In genomic region chr3:55847115-55847514, GRCm38 (mm10) we compare ENCODE assay signal across 25 mouse cellular contexts.
DNase-seq lines count a peak whose midpoint lies in the region; ATAC-seq lines count a peak whose summit lies in the region.
"Had no signal": no experiment of that assay in that cellular context is flagged by ENCODE, and none has a peak within 500 bp of the region (broad histone marks: within the 10 kb centered on the region; RNA-seq: fewer than 3 reads in every experiment).

No protein-coding gene starts in this region.

- H3K9ac ChIP-seq in hindbrain, embryonic 16.5 days (ENCODE audit: low read depth, low read length): no peak overlapping the region
- H3K9ac ChIP-seq in hindbrain, embryonic 14.5 days: no peak overlapping the region
- H3K9ac ChIP-seq: embryonic facial prominence, embryonic 12.5 days; forebrain, embryonic 13.5 days; forebrain, embryonic 15.5 days; forebrain, postnatal 0 days had no signal

- 0 out of 2 replicates have a peak, but pooled peaks have one; percentile 11 for ATAC-seq in hindbrain, embryonic 16.5 days
- ATAC-seq in hindbrain, embryonic 14.5 days (ENCODE audit: low FRiP score): no peak
- ATAC-seq in common myeloid progenitor, adult 5-6 weeks (replicated peaks; ENCODE audit: low read depth, poor library complexity, severe bottlenecking): 0 out of 2 replicates have a peak, but pooled peaks have one; percentile 18
- peak; percentile 18; the same call in 1 of the 2 replicates for ATAC-seq in megakaryocyte, adult 5-6 weeks (ENCODE audit: poor library complexity, severe bottlenecking)
- ATAC-seq: activated CD4-positive, CD25-positive, alpha-beta regulatory T cell, adult 4 months; CD4-positive, CD25-positive, alpha-beta regulatory T cell, adult 4 months; forebrain, embryonic 13.5 days; forebrain, embryonic 15.5 days; forebrain, postnatal 0 days; Patski had no signal

- no peak overlapping the region for H3K4me2 ChIP-seq in hindbrain, embryonic 16.5 days (ENCODE audit: low read length)
- H3K4me2 ChIP-seq in hindbrain, embryonic 14.5 days (replicated peaks): no peak overlapping the region
- H3K4me2 ChIP-seq: embryonic facial prominence, embryonic 12.5 days; forebrain, embryonic 13.5 days; forebrain, embryonic 15.5 days had no signal

- H3K27me3 ChIP-seq in hindbrain, embryonic 16.5 days (replicated peaks; ENCODE audit: control insufficient read depth, insufficient read depth, low read length): no peaks in the 10 kb centered on the region
- H3K27me3 ChIP-seq in hindbrain, embryonic 14.5 days (ENCODE audit: control insufficient read depth, insufficient read depth, low read length): no peaks in the 10 kb centered on the region
- H3K27me3 ChIP-seq: CH12.LX; embryonic facial prominence, embryonic 12.5 days; forebrain, embryonic 13.5 days; forebrain, embryonic 15.5 days; Patski had no signal

- H3K27ac ChIP-seq in hindbrain, embryonic 16.5 days (ENCODE audit: low read depth, low read length): no peak overlapping the region
- H3K27ac ChIP-seq in hindbrain, embryonic 14.5 days: no peak overlapping the region
- H3K27ac ChIP-seq: embryonic facial prominence, embryonic 10.5 days; embryonic facial prominence, embryonic 12.5 days; forebrain, embryonic 13.5 days; forebrain, embryonic 15.5 days had no signal

- no peak for DNase-seq in hindbrain, embryonic 14.5 days (ENCODE audit: low spot score)
- no peak for DNase-seq in layer of hippocampus, postnatal 10 days (ENCODE audit: low spot score in 2 of 2)
- no peak for DNase-seq in frontal cortex, postnatal 14 days (ENCODE audit: low spot score in 2 of 2)
- DNase-seq: adrenal gland, adult 8-10 months; adrenal gland, postnatal 14 days; adrenal gland, postnatal 36 days; B cell, adult 2 months; cerebellum, adult 11-12 months; cerebellum, adult 2 months; cerebellum, adult 9-10 months; cerebellum, postnatal 10 days; cerebellum, postnatal 25 days; forebrain, postnatal 0 days had no signal

- H3K9me3 ChIP-seq in hindbrain, embryonic 16.5 days (ENCODE audit: control insufficient read depth, low read length): no peaks in the 10 kb centered on the region
- no peaks in the 10 kb centered on the region for H3K9me3 ChIP-seq in hindbrain, embryonic 14.5 days (ENCODE audit: control insufficient read depth, low read length)
- H3K9me3 ChIP-seq: embryonic facial prominence, embryonic 10.5 days; embryonic facial prominence, embryonic 12.5 days; forebrain, embryonic 13.5 days; forebrain, embryonic 15.5 days had no signal

- no peaks in the 10 kb centered on the region for H3K4me1 ChIP-seq in hindbrain, embryonic 16.5 days (ENCODE audit: control insufficient read depth, insufficient read depth, low read depth, low read length)
- H3K4me1 ChIP-seq in hindbrain, embryonic 14.5 days (replicated peaks; ENCODE audit: control insufficient read depth, insufficient read depth, low read length): no peaks in the 10 kb centered on the region
- H3K4me1 ChIP-seq: embryonic facial prominence, embryonic 10.5 days; embryonic facial prominence, embryonic 12.5 days; forebrain, embryonic 13.5 days; forebrain, embryonic 15.5 days had no signal

- H3K4me3 ChIP-seq in hindbrain, embryonic 16.5 days (ENCODE audit: low read length): no peak overlapping the region
- no peak overlapping the region for H3K4me3 ChIP-seq in hindbrain, embryonic 14.5 days (replicated peaks; ENCODE audit: low read length)
- H3K4me3 ChIP-seq: embryonic facial prominence, embryonic 10.5 days; embryonic facial prominence, embryonic 12.5 days; forebrain, embryonic 13.5 days; forebrain, embryonic 15.5 days had no signal

- H3K36me3 ChIP-seq in hindbrain, embryonic 16.5 days (ENCODE audit: control insufficient read depth, insufficient read depth, low read length): no peaks in the 10 kb centered on the region
- H3K36me3 ChIP-seq in hindbrain, embryonic 14.5 days (replicated peaks; ENCODE audit: control insufficient read depth, insufficient read depth): peaks cover 7% of the 10 kb centered on the region
- H3K36me3 ChIP-seq: G1E had no signal

- 68% methylated on average over 1 of the region's 1 CpGs for WGBS in hindbrain, embryonic 16.5 days
- 84% methylated on average over 1 of the region's 1 CpGs for WGBS in hindbrain, embryonic 14.5 days
